Mouse (Mus musculus) effector memory CD4-positive, alpha-beta T cell, adult 5 months (primary cell): ENCODE results near the gene Camk2d. TPM values are rescaled to one million over a fixed set of nuclear protein-coding genes. Genes with fewer than 3 reads are reported as not detected.

Experiments
- polyA plus RNA-seq: library from polyadenylated mRNA; unstranded; fragments of 100-300 nt; shearing (Covaris generic); gene quantifications from one replicate; pipeline ENCODE4 v1.2.1, GENCODE M21; 2017

The Camk2d gene
- polyA plus RNA-seq = 129 TPM

GRCm38 (mm10) chr3:126596086-126596485 lies at the start of gene Camk2d:
Gene Camk2d (plus strand): TSS chr3:126596302.

Other genes with a start within 250 kb of the Camk2d start
- not detected for gene Arsj, start 232.6 kb upstream of the Camk2d start, polyA plus RNA-seq